Mouse (Mus musculus) stomach, embryonic 16.5 days (tissue): ENCODE measurements at regions not wholly inside any gene's neighbourhood (a gene's known extent, or its start where the extent isn't known, plus 50 kb on each side); places are given as distances from the start of the nearest gene placed in this dataset.

Experiments
- ATAC-seq: fragments of 200-750 bp; cut with Nextera tagmentation; 2 replicates; pipeline ENCODE4 v1.8.0; 2017; ENCODE audit warnings: moderate number of reproducible peaks, moderate TSS enrichment; ENCODE audit not compliant: insufficient read depth, low FRiP score
- H3K27ac ChIP-seq: fragments of 300-500 bp; sonication (generic); 2 replicates; pipeline ENCODE4 v1.5.1; 2014; ENCODE audit warnings: low read length
- H3K27me3 ChIP-seq: fragments of 300-500 bp; sonication (generic); 2 replicates; pipeline ENCODE4 v1.6.1; 2014; ENCODE audit warnings: low read length, control low read depth, mixed read lengths; ENCODE audit not compliant: control insufficient read depth, insufficient read depth
- H3K36me3 ChIP-seq: fragments of 300-500 bp; sonication (generic); 2 replicates; pipeline ENCODE4 v1.6.1; 2014; ENCODE audit warnings: low read length; ENCODE audit not compliant: control insufficient read depth, insufficient read depth
- H3K4me1 ChIP-seq: fragments of 300-500 bp; sonication (generic); 2 replicates; pipeline ENCODE4 v1.6.1; 2014; ENCODE audit warnings: low read length, control low read depth, mixed read lengths; ENCODE audit not compliant: control insufficient read depth, insufficient read depth
- H3K4me2 ChIP-seq: fragments of 300-500 bp; sonication (generic); 2 replicates; pipeline ENCODE4 v1.6.1; 2014; ENCODE audit warnings: low read depth, low read length, mixed read lengths
- H3K4me3 ChIP-seq: fragments of 300-500 bp; sonication (generic); replicated peaks from 2 replicates; pipeline ENCODE4 v1.5.1; 2014; ENCODE audit warnings: mild to moderate bottlenecking, low read length
- H3K9ac ChIP-seq: fragments of 300-500 bp; sonication (generic); 2 replicates; pipeline ENCODE4 v1.6.1; 2014; ENCODE audit warnings: low read length
- H3K9me3 ChIP-seq: fragments of 300-500 bp; sonication (generic); replicated peaks from 2 replicates; pipeline ENCODE4 v1.6.1; 2016; ENCODE audit warnings: low read length, control low read depth; ENCODE audit not compliant: control insufficient read depth
- WGBS: fragments of 180-500 bp; shearing (Covaris S2); extraction: QIAGEN DNeasy Blood & Tissue Kit; methylation state at CpG from one replicate; pipeline ENCODE4 v1.1.7; 2014; 5-methylcytosine and 5-hydroxymethylcytosine counted together

GRCm38 (mm10) chr14:120637486-120638125, 159.4 kb downstream of the Rap2a start:
- no peaks in the 10 kb centered on the region for H3K36me3 ChIP-seq
- ATAC-seq: no peak
- no peaks in the 10 kb centered on the region for H3K27me3 ChIP-seq
- H3K9ac ChIP-seq: no peak overlapping the region
- no peaks in the 10 kb centered on the region for H3K9me3 ChIP-seq
- WGBS: 55% methylated on average over 13 of the region's 13 CpGs
- no peak overlapping the region for H3K27ac ChIP-seq
- H3K4me2 ChIP-seq: no peak overlapping the region
- no peaks in the 10 kb centered on the region for H3K4me1 ChIP-seq
- no peak overlapping the region for H3K4me3 ChIP-seq

- Histone ChIP-seq H3K9ac (no peak overlapping the region), H3K9me3 (no peaks in the 10 kb centered on the region), H3K27ac (no peak overlapping the region), H3K4me1 (no peaks in the 10 kb centered on the region), H3K4me3 (no peak overlapping the region), H3K27me3 (no peaks in the 10 kb centered on the region), H3K4me2 (no peak overlapping the region), H3K36me3 (no peaks in the 10 kb centered on the region)
- ATAC-seq: no peak
- WGBS: 83% methylated on average over 5 of the region's 5 CpGs
Observed at GRCm38 (mm10) chr14:120642591-120642990, 164.3 kb downstream of the Rap2a start.

GRCm38 (mm10) chr14:120652034-120652433, 173.8 kb downstream of the Rap2a start:
- Histone ChIP-seq H3K9me3 (no peaks in the 10 kb centered on the region), H3K4me3 (no peak overlapping the region), H3K9ac (no peak overlapping the region), H3K4me1 (no peaks in the 10 kb centered on the region), H3K36me3 (no peaks in the 10 kb centered on the region), H3K4me2 (no peak overlapping the region), H3K27me3 (no peaks in the 10 kb centered on the region), H3K27ac (no peak overlapping the region)
- WGBS: 85% methylated on average over 7 of the region's 7 CpGs
- no peak for ATAC-seq

- peak; percentile 37; the same call in 1 of the 2 replicates for ATAC-seq
- no peaks in the 10 kb centered on the region for H3K9me3 ChIP-seq
- 42% methylated on average over 6 of the region's 6 CpGs for whole genome bisulfite sequencing
- H3K27ac ChIP-seq: no peak overlapping the region
- H3K27me3 ChIP-seq: no peaks in the 10 kb centered on the region
- H3K36me3 ChIP-seq: no peaks in the 10 kb centered on the region
- H3K4me2 ChIP-seq: no peak overlapping the region
- H3K4me1 ChIP-seq: no peaks in the 10 kb centered on the region
- no peak overlapping the region for H3K4me3 ChIP-seq
- H3K9ac ChIP-seq: no peak overlapping the region
Observed at GRCm38 (mm10) chr14:120660321-120660781, 182.1 kb downstream of the Rap2a start.

- Histone ChIP-seq H3K27me3 (no peaks in the 10 kb centered on the region), H3K27ac (no peak overlapping the region), H3K4me3 (no peak overlapping the region), H3K4me2 (no peak overlapping the region), H3K4me1 (no peaks in the 10 kb centered on the region), H3K9ac (no peak overlapping the region; the same call in 1 of the 2 replicates), H3K36me3 (no peaks in the 10 kb centered on the region), H3K9me3 (no peaks in the 10 kb centered on the region)
- WGBS: 78% methylated on average over 5 of the region's 5 CpGs
- no peak for ATAC-seq
Observed at GRCm38 (mm10) chr14:120661111-120661510, 182.9 kb downstream of the Rap2a start.

GRCm38 (mm10) chr14:120669665-120670064, 191.4 kb downstream of the Rap2a start:
- Histone ChIP-seq H3K4me3 (no peak overlapping the region), H3K27ac (no peak overlapping the region), H3K4me1 (no peaks in the 10 kb centered on the region), H3K36me3 (no peaks in the 10 kb centered on the region), H3K9me3 (no peaks in the 10 kb centered on the region), H3K27me3 (no peaks in the 10 kb centered on the region), H3K9ac (no peak overlapping the region), H3K4me2 (no peak overlapping the region)
- ATAC-seq: no peak
- WGBS: 73% methylated on average over 5 of the region's 5 CpGs

- no peak overlapping the region for H3K4me3 ChIP-seq
- no peaks in the 10 kb centered on the region for H3K36me3 ChIP-seq
Observed at GRCm38 (mm10) chr14:120675752-120676151, 197.5 kb downstream of the Rap2a start.

GRCm38 (mm10) chr14:120678533-120678932, 200.3 kb downstream of the Rap2a start:
- no peak overlapping the region for H3K27ac ChIP-seq
- H3K9ac ChIP-seq: no peak overlapping the region
- H3K36me3 ChIP-seq: no peaks in the 10 kb centered on the region
- no peaks in the 10 kb centered on the region for H3K27me3 ChIP-seq
- 86% methylated on average over 9 of the region's 9 CpGs for WGBS
- ATAC-seq: no peak
- no peak overlapping the region for H3K4me3 ChIP-seq
- no peaks in the 10 kb centered on the region for H3K9me3 ChIP-seq
- no peak overlapping the region for H3K4me2 ChIP-seq
- no peaks in the 10 kb centered on the region for H3K4me1 ChIP-seq

More at GRCm38 (mm10) chr14:120675752-120676151, 197.5 kb downstream of the Rap2a start:
- H3K27ac ChIP-seq: no peak overlapping the region
- 88% methylated on average over 2 of the region's 2 CpGs for WGBS
- no peak overlapping the region for H3K4me2 ChIP-seq
- H3K27me3 ChIP-seq: no peaks in the 10 kb centered on the region
- no peak overlapping the region for H3K9ac ChIP-seq
- H3K9me3 ChIP-seq: no peaks in the 10 kb centered on the region
- ATAC-seq: no peak
- H3K4me1 ChIP-seq: no peaks in the 10 kb centered on the region

- no peak overlapping the region for H3K27ac ChIP-seq
- H3K4me1 ChIP-seq: no peaks in the 10 kb centered on the region
- ATAC-seq: no peak
- no peak overlapping the region for H3K4me3 ChIP-seq
- H3K9ac ChIP-seq: no peak overlapping the region
- no peaks in the 10 kb centered on the region for H3K27me3 ChIP-seq
- no peak overlapping the region for H3K4me2 ChIP-seq
- no peaks in the 10 kb centered on the region for H3K36me3 ChIP-seq
- 63% methylated on average over 2 of the region's 2 CpGs for WGBS
- H3K9me3 ChIP-seq: no peaks in the 10 kb centered on the region
Observed at GRCm38 (mm10) chr14:120679072-120679471, 200.8 kb downstream of the Rap2a start.
